Mouse (Mus musculus) midbrain, embryonic 13.5 days (tissue): ENCODE measurements around the gene Wdr18. TPM values are rescaled to one million over a fixed set of nuclear protein-coding genes. Genes with fewer than 3 reads are reported as not detected.
"Not testable (repeated sequence)": the region's sequence is repeated elsewhere in the genome, so short reads cannot be mapped to it uniquely, and the experiment has no call there.

Experiments used
- ATAC-seq: fragments of 200-750 bp; cut with Nextera tagmentation; 2 replicates; pipeline ENCODE4 v1.8.0; 2017; ENCODE audit warnings: mild to moderate bottlenecking, moderate TSS enrichment, moderate library complexity
- H3K27ac ChIP-seq: fragments of 300-500 bp; sonication (generic); 2 replicates; pipeline ENCODE4 v1.5.1; 2015; ENCODE audit warnings: inconsistent platforms, mild to moderate bottlenecking, moderate library complexity
- H3K27me3 ChIP-seq: fragments of 300-500 bp; sonication (generic); 2 replicates; pipeline ENCODE4 v1.6.1; 2015; ENCODE audit warnings: mild to moderate bottlenecking, inconsistent platforms
- H3K36me3 ChIP-seq: fragments of 300-500 bp; sonication (generic); 2 replicates; pipeline ENCODE4 v1.6.1; 2015; ENCODE audit warnings: mild to moderate bottlenecking, inconsistent platforms
- H3K4me1 ChIP-seq: fragments of 300-500 bp; sonication (generic); replicated peaks from 2 replicates; pipeline ENCODE4 v1.6.1; 2015; ENCODE audit warnings: inconsistent platforms
- H3K4me2 ChIP-seq: fragments of 300-500 bp; sonication (generic); replicated peaks from 2 replicates; pipeline ENCODE4 v1.6.1; 2015; ENCODE audit warnings: moderate library complexity, mild to moderate bottlenecking, inconsistent platforms
- H3K4me3 ChIP-seq: fragments of 300-500 bp; sonication (generic); replicated peaks from 2 replicates; pipeline ENCODE4 v1.5.1; 2015; ENCODE audit warnings: mild to moderate bottlenecking, inconsistent platforms
- H3K9ac ChIP-seq: fragments of 300-500 bp; sonication (generic); replicated peaks from 2 replicates; pipeline ENCODE4 v1.6.1; 2015; ENCODE audit warnings: mild to moderate bottlenecking, inconsistent platforms
- H3K9me3 ChIP-seq: fragments of 300-500 bp; sonication (generic); 2 replicates; pipeline ENCODE4 v1.6.1; 2016; ENCODE audit warnings: mild to moderate bottlenecking, inconsistent platforms
- WGBS: fragments of 180-500 bp; shearing (Covaris S2); methylation state at CpG from one replicate; pipeline ENCODE4 v1.1.7; 2015; 5-methylcytosine and 5-hydroxymethylcytosine counted together
- polyA plus RNA-seq: library from polyadenylated mRNA; unstranded; fragments of >200 nt; fragmentation: Nextera tagmentation; extraction: Ambion mirVana; gene quantifications from 2 replicates; pipeline ENCODE4 v1.2.1, GENCODE M21; 2015

Wdr18 gene
- polyA plus RNA-seq, 1 experiment from 2014 or later: 76.7 TPM

DNA sequence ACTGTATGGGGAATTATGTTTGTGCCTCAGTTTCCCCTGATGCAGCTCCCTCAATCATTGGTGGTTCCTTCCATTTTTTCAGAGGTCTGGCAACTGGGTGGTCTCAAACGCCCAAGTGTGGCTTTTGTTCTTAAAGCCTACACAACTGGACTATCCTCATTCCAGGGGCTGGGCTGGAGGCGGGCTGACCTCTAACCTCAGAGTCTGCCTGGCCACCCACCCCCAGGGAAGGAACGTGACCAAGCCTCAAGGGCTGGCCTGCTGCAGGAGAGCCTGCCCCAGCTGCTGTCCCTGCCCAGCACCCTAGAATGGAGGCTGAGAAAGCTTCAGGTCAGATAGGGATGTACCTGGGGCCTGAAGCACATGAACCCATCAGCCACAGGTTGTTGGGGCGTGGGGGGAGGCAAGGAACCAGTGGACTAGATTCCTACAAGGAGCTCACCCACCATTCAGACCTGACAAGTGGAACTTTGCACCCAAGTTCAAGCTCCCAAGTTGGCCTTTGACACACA lies 3.3 kb upstream of the Wdr18 start:
- peaks cover 14% of the 10 kb centered on the region for H3K4me1 ChIP-seq
- H3K27me3 ChIP-seq: peaks cover 6% of the 10 kb centered on the region; the same call in 1 of the 2 replicates
- no peaks in the 10 kb centered on the region for H3K9me3 ChIP-seq
- H3K4me3 ChIP-seq: no peak overlapping the region
- no peak for ATAC-seq
- WGBS: 19% methylated on average over 4 of the region's 4 CpGs
- no peak overlapping the region for H3K9ac ChIP-seq
- no peak overlapping the region for H3K4me2 ChIP-seq
- H3K27ac ChIP-seq: no peak overlapping the region
- H3K36me3 ChIP-seq: peaks cover 22% of the 10 kb centered on the region

- H3K9ac ChIP-seq: no peak overlapping the region
- no peak overlapping the region for H3K4me3 ChIP-seq
- WGBS: 10% methylated on average over 21 of the region's 21 CpGs
- H3K4me1 ChIP-seq: peaks cover 14% of the 10 kb centered on the region
- peaks cover 6% of the 10 kb centered on the region; the same call in 1 of the 2 replicates for H3K27me3 ChIP-seq
- no peak overlapping the region for H3K4me2 ChIP-seq
- H3K36me3 ChIP-seq: peaks cover 23% of the 10 kb centered on the region
- no peak for ATAC-seq
- no peaks in the 10 kb centered on the region for H3K9me3 ChIP-seq
- H3K27ac ChIP-seq: no peak overlapping the region
These were observed 1.7 kb upstream of the Wdr18 start for GRCm38 (mm10) chr10:79958140-79958816.

DNA sequence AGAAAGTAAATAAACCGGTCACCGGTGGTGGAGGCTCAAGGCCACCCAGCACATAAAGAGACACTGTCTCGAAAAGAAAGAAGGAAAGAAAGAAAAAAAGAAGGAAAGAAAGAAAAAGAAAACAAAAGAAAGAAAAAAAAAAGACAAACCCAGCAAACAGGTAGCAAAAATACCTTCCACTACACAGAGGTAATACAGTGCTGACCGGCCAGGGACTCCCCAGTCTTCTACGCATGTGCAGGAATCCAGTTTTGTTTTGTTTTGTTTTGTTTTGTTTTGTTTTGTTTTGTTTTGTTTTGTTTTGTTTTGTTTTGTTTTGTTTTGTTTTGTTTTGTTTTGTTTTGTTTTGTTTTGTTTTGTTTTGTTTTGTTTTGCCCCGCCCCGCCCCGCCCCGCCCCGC lies 540 bp upstream of the Wdr18 start:
- Histone ChIP-seq H3K4me3 (peak overlapping the region; percentile 75), H3K36me3 (peaks cover 30% of the 10 kb centered on the region), H3K4me2 (peak overlapping the region; percentile 19; the same call in 1 of the 2 replicates), H3K4me1 (peaks cover 14% of the 10 kb centered on the region)
- H3K9me3 ChIP-seq, H3K9ac ChIP-seq, H3K27me3 ChIP-seq, H3K27ac ChIP-seq, ATAC-seq: not testable (repeated sequence)
- WGBS: 35% methylated on average over 10 of the region's 10 CpGs

GRCm38 (mm10) chr10:79960671-79961294 lies 831 bp downstream of the Wdr18 start:
- Histone ChIP-seq H3K36me3 (peaks cover 43% of the 10 kb centered on the region), H3K4me2 (peak overlapping the region; percentile 90), H3K27me3 (peaks cover 6% of the 10 kb centered on the region; the same call in 1 of the 2 replicates), H3K4me3 (peak overlapping the region; percentile 75), H3K4me1 (peaks cover 14% of the 10 kb centered on the region), H3K9ac (peak overlapping the region; percentile 84), H3K27ac (no peak overlapping the region; the same call in 1 of the 2 replicates), H3K9me3 (no peaks in the 10 kb centered on the region)
- 21% methylated on average over 10 of the region's 10 CpGs for WGBS
- ATAC-seq: peak; percentile 2; the same call in 1 of the 2 replicates

- H3K36me3 ChIP-seq: peaks cover 73% of the 10 kb centered on the region
- no peak overlapping the region for H3K27ac ChIP-seq
- no peak overlapping the region for H3K4me3 ChIP-seq
- H3K27me3 ChIP-seq: peaks cover 15% of the 10 kb centered on the region
- H3K9me3 ChIP-seq: no peaks in the 10 kb centered on the region
- H3K4me1 ChIP-seq: peaks cover 11% of the 10 kb centered on the region
- H3K9ac ChIP-seq: no peak overlapping the region
- no peak overlapping the region for H3K4me2 ChIP-seq
- no peak for ATAC-seq
- WGBS: 96% methylated on average over 7 of the region's 7 CpGs
These were observed 4.8 kb downstream of the Wdr18 start for GRCm38 (mm10) chr10:79964727-79965126.

DNA sequence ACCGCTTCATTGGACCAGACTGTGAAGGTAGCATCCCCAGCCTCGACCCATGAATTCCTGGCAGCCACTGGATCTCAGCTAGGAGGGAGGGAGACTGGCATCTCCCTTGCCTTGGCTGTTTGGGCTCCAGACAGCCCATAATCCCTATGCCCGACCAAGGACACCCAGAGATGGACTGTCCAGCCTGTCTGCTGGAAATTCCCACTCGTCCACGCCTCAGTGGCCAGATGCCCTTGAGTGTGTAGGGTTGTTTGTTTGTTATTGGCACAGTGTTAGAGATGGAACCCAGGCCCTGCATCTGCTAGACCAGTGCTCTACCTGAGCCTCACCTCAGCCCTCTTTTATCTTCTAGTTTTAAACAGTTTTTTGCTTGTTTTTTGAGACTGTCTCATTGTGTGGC lies 5.4 kb downstream of the Wdr18 start:
- H3K4me2 ChIP-seq: no peak overlapping the region
- H3K9me3 ChIP-seq: no peaks in the 10 kb centered on the region
- peaks cover 10% of the 10 kb centered on the region for H3K4me1 ChIP-seq
- ATAC-seq: no peak
- 87% methylated on average over 5 of the region's 5 CpGs for WGBS
- peaks cover 73% of the 10 kb centered on the region for H3K36me3 ChIP-seq
- no peak overlapping the region for H3K27ac ChIP-seq
- H3K9ac ChIP-seq: no peak overlapping the region
- H3K27me3 ChIP-seq: peaks cover 21% of the 10 kb centered on the region
- no peak overlapping the region for H3K4me3 ChIP-seq

DNA sequence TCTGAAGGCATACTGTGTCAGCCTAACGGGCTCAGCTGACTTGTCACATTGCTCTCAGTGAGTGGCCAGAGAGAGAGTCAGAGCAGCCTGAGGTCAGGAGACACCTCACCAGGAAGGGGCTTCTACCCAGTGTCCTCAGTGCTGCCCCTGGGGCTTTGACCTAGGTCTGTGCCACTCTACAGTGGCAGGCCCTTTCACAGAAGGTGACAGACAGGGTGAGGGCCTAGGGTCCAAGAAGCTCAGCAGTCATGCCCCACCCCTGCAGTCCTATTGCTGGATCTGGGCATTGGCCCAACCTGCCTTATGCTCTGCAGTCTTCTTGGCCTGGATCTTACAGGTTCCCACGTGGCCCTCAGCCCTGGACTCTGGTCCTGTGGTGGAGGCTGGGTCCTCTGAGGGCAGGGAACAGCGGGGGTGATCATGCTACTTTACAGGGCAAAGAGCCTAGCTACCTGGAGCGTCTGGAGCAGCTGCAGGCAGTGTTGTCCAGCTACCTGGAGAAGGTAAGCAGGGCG lies 7.0 kb downstream of the Wdr18 start:
- H3K9me3 ChIP-seq: no peaks in the 10 kb centered on the region
- no peak for ATAC-seq
- H3K4me1 ChIP-seq: peaks cover 9% of the 10 kb centered on the region
- H3K27ac ChIP-seq: no peak overlapping the region
- H3K36me3 ChIP-seq: peaks cover 67% of the 10 kb centered on the region
- WGBS: 93% methylated on average over 5 of the region's 5 CpGs
- H3K9ac ChIP-seq: no peak overlapping the region
- H3K4me2 ChIP-seq: no peak overlapping the region
- H3K4me3 ChIP-seq: no peak overlapping the region
- peaks cover 37% of the 10 kb centered on the region for H3K27me3 ChIP-seq

DNA sequence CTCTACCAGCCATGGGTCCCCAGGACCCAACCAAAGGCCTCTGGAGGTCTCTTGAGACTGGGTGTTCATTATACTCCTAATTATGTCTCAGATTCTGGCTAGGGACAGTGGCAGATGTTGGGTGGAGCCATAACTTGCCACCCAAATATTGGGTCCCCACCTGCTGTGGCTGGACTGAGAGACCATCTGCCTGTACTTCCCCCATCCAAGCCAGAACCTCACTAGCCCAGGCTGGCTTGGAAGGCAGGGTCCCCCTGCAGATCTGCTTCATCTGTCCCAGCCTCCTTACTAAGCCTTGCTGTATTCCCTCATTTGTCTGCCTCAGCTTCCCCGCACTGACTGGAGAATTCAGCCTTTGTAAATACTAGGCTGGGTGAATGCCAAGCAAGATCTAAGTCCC lies 8.2 kb downstream of the Wdr18 start:
- no peaks in the 10 kb centered on the region for H3K9me3 ChIP-seq
- H3K27ac ChIP-seq: no peak overlapping the region
- peaks cover 50% of the 10 kb centered on the region for H3K27me3 ChIP-seq
- H3K4me2 ChIP-seq: no peak overlapping the region
- peaks cover 9% of the 10 kb centered on the region for H3K4me1 ChIP-seq
- no peak for ATAC-seq
- peaks cover 55% of the 10 kb centered on the region for H3K36me3 ChIP-seq
- H3K9ac ChIP-seq: no peak overlapping the region
- WGBS: 86% methylated on average over 1 of the region's 1 CpGs
- no peak overlapping the region for H3K4me3 ChIP-seq

DNA sequence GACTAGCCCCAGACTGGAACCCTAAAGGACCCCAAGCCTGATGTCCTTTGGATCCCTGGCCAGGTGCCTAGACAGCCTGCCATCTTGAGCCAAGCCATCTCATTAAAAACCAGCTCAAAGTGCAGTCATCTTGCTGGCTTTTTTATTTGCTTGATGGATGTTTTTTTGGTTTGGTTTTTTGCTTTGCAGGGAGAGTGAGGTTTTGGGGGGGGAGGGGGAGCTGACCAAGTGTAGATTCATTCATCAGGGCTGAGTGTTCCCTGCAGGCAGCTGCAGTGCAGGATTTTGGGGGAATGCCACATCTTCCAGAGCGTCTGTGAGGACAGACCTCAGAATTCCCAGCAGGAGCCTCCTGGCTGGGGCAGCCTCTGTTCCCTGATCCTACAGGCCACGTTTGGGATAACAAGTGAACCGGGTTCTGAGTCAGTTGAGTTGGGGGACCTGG lies 9.2 kb downstream of the Wdr18 start:
- no peaks in the 10 kb centered on the region for H3K9me3 ChIP-seq
- ATAC-seq: no peak
- H3K4me2 ChIP-seq: no peak overlapping the region
- 16% methylated on average over 3 of the region's 3 CpGs for WGBS
- no peak overlapping the region for H3K9ac ChIP-seq
- H3K36me3 ChIP-seq: peaks cover 52% of the 10 kb centered on the region
- H3K4me1 ChIP-seq: peaks cover 9% of the 10 kb centered on the region
- no peak overlapping the region for H3K4me3 ChIP-seq
- H3K27ac ChIP-seq: no peak overlapping the region
- H3K27me3 ChIP-seq: peaks cover 52% of the 10 kb centered on the region

DNA sequence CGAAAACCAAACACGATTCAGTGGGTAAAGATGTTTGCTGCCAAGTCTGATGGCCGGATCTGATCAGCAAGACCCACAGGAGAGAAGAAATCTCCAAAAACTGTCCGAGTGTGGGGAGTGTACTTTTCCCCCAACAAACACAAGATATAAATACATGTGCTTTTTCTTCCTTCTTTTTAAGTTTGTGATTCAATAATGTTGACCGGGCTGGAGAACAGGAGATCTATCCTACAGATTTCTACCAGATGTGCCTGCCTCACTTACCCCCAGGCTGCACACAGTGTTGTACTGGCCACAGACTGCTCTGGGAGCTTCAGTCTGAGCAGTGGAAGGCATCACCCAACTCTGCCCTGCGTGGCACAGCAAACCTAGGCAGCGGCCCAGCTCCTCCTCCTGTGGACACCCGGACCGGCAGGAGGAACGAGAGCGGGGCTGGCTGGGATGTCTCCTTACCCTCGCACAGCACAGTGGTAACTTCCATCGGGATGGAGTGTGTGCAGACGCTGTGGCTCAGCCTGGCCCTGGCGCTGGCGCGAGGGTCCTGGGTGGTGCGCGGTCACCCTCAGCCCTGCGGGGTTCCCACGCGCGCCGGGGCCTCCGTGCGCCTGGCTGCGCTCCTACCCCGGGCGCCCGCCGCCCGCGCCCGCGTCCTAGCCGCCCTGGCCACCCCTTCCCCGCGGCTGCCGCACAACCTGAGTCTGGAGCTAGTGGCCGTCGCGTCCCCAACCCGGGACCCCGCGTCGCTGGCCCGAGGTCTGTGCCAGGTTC lies 10.6 kb downstream of the Wdr18 start, which contains the start of gene Grin3b:
TSS of gene Grin3b (plus strand) at position 301 of the 768 bp plus-strand sequence.
- Histone ChIP-seq H3K9me3 (no peaks in the 10 kb centered on the region), H3K27ac (no peak within 1 kb of the TSS), H3K4me2 (peak within 1 kb of the TSS; percentile 53), H3K9ac (peak within 1 kb of the TSS; percentile 51; the same call in 1 of the 2 replicates), H3K36me3 (peaks cover 48% of the 10 kb centered on the region), H3K27me3 (peaks cover 52% of the 10 kb centered on the region), H3K4me3 (peak within 1 kb of the TSS; percentile 32), H3K4me1 (peaks cover 9% of the 10 kb centered on the region)
- peak; percentile 16; the same call in 1 of the 2 replicates for ATAC-seq
- WGBS: 8% methylated on average over 47 of the region's 47 CpGs

- Histone ChIP-seq H3K4me3 (peak overlapping the region; percentile 32), H3K27ac (no peak overlapping the region), H3K27me3 (peaks cover 52% of the 10 kb centered on the region), H3K36me3 (peaks cover 48% of the 10 kb centered on the region), H3K9ac (peak overlapping the region; percentile 51; the same call in 1 of the 2 replicates), H3K9me3 (no peaks in the 10 kb centered on the region), H3K4me2 (peak overlapping the region; percentile 53), H3K4me1 (peaks cover 9% of the 10 kb centered on the region)
- ATAC-seq: no peak
- 4% methylated on average over 21 of the region's 21 CpGs for WGBS
These were observed 11.2 kb downstream of the Wdr18 start for GRCm38 (mm10) chr10:79971183-79971497.
